Mouse (Mus musculus): ENCODE measurements around the gene Nat8.
"Not testable (repeated sequence)": the region's sequence is repeated elsewhere in the genome, so short reads cannot be mapped to it uniquely, and the experiment has no call there.

Gene Nat8

GRCm38 (mm10) chr6:85831796-85832321, at the start of gene Nat8:
Nat8 (minus strand) TSS chr6:85832082.
- no peak for DNase-seq (ENCODE audit: low read depth)

- not testable (repeated sequence) for DNase-seq (ENCODE audit: low read depth)
These were observed 37.1 kb upstream of the Nat8 start, which contains the start of gene Nat8f2 for GRCm38 (mm10) chr6:85869006-85869405. Nat8f2 (minus strand) TSS chr6:85869158.

- DNase-seq (ENCODE audit: low read depth) = no peak
These were observed 36.1 kb upstream of the Nat8 start for GRCm38 (mm10) chr6:85867726-85868690.

GRCm38 (mm10) chr6:85866995-85867394, 35.1 kb upstream of the Nat8 start:
- DNase-seq (ENCODE audit: low read depth) = not testable (repeated sequence)

GRCm38 (mm10) chr6:85866166-85866565, 34.3 kb upstream of the Nat8 start:
- DNase-seq (ENCODE audit: low read depth) = not testable (repeated sequence)

- DNase-seq (ENCODE audit: low read depth) = peak; percentile 71
These were observed 33.2 kb upstream of the Nat8 start for GRCm38 (mm10) chr6:85864900-85865639.

GRCm38 (mm10) chr6:85863840-85864239, 32.0 kb upstream of the Nat8 start:
- no peak for DNase-seq (ENCODE audit: low read depth)

- DNase-seq (ENCODE audit: low read depth) = no peak
These were observed 31.3 kb upstream of the Nat8 start for GRCm38 (mm10) chr6:85863136-85863535.

- no peak for DNase-seq (ENCODE audit: low read depth)
These were observed 30.7 kb upstream of the Nat8 start for GRCm38 (mm10) chr6:85862565-85862964.

GRCm38 (mm10) chr6:85861247-85861646, 29.4 kb upstream of the Nat8 start:
- DNase-seq (ENCODE audit: low read depth) = no peak

GRCm38 (mm10) chr6:85856194-85856678, 24.4 kb upstream of the Nat8 start:
- peak; percentile 89 for DNase-seq (ENCODE audit: low read depth)

GRCm38 (mm10) chr6:85853481-85853880, 21.6 kb upstream of the Nat8 start:
- no peak for DNase-seq (ENCODE audit: low read depth)

- no peak for DNase-seq (ENCODE audit: low read depth)
These were observed 19.3 kb upstream of the Nat8 start for GRCm38 (mm10) chr6:85851062-85851773.

- no peak for DNase-seq (ENCODE audit: low read depth)
These were observed 17.4 kb upstream of the Nat8 start for GRCm38 (mm10) chr6:85849240-85849639.

- no peak for DNase-seq (ENCODE audit: low read depth)
These were observed 16.3 kb upstream of the Nat8 start for GRCm38 (mm10) chr6:85848140-85848539.

- DNase-seq (ENCODE audit: low read depth) = no peak
These were observed 15.0 kb upstream of the Nat8 start for GRCm38 (mm10) chr6:85846921-85847320.

GRCm38 (mm10) chr6:85843677-85844458, 12.0 kb upstream of the Nat8 start:
- not testable (repeated sequence) for DNase-seq (ENCODE audit: low read depth)

- no peak for DNase-seq (ENCODE audit: low read depth)
These were observed 8.1 kb upstream of the Nat8 start for GRCm38 (mm10) chr6:85839982-85840381.

GRCm38 (mm10) chr6:85838674-85839073, 6.8 kb upstream of the Nat8 start:
- DNase-seq (ENCODE audit: low read depth) = no peak

- peak; percentile 49 for DNase-seq (ENCODE audit: low read depth)
These were observed 5.4 kb upstream of the Nat8 start for GRCm38 (mm10) chr6:85837307-85837706.

- DNase-seq (ENCODE audit: low read depth) = not testable (repeated sequence)
These were observed 4.9 kb upstream of the Nat8 start for GRCm38 (mm10) chr6:85836827-85837226.

Measured in fibroblast of lung, adult 2 months (primary cell).